Mouse (Mus musculus) MEL (cell line): ENCODE data around the gene Opcml. TPM values are rescaled to one million over a fixed set of nuclear protein-coding genes. Genes with fewer than 3 reads are reported as not detected.

Experiments used
- DNase-seq: peaks from one replicate; pipeline ENCODE4 v3.0.0; 2011; ENCODE audit warnings: low read depth, low spot score
- H3K27ac ChIP-seq: 2 replicates; pipeline ENCODE4 v1.5.1; 2012; ENCODE audit warnings: low read depth, mild to moderate bottlenecking, control low read depth, low read length, moderate library complexity; ENCODE audit not compliant: control insufficient read depth
- H3K27me3 ChIP-seq, 2 experiments: fragments of 150-350 bp in 1 of 2; sonication (generic) in 1 of 2; 2 replicates each; pipeline ENCODE4 v1.6.1; 2012; ENCODE audit warnings: low read length in 2 of 2, mild to moderate bottlenecking in 2 of 2, improper control_type of control experiment in 1 of 2, moderate library complexity in 1 of 2; ENCODE audit not compliant: insufficient read depth in 2 of 2, control insufficient read depth in 1 of 2
- H3K36me3 ChIP-seq, 2 experiments: 2 replicates each; pipeline ENCODE4 v1.6.1; 2012 to 2014; ENCODE audit warnings: low read length in 2 of 2, improper control_type of control experiment in 1 of 2, inconsistent platforms in 1 of 2, mild to moderate bottlenecking in 1 of 2; ENCODE audit not compliant: insufficient read depth in 2 of 2, control insufficient read depth in 1 of 2
- H3K4me1 ChIP-seq, 2 experiments: fragments of 150-350 bp in 1 of 2; sonication (generic) in 1 of 2; 2 replicates each; pipeline ENCODE4 v1.6.1; 2012; ENCODE audit warnings: low read length in 2 of 2, improper control_type of control experiment in 1 of 2, mild to moderate bottlenecking in 1 of 2; ENCODE audit not compliant: insufficient read depth in 2 of 2, control insufficient read depth in 1 of 2
- H3K4me3 ChIP-seq, 2 experiments: fragments of 150-350 bp in 1 of 2; sonication (generic) in 1 of 2; 2 replicates each; pipeline ENCODE4 v1.5.1; 2012; ENCODE audit warnings: low read depth in 2 of 2, low read length in 2 of 2, mild to moderate bottlenecking in 2 of 2, moderate library complexity in 2 of 2, control low read depth in 1 of 2, improper control_type of control experiment in 1 of 2; ENCODE audit not compliant: control insufficient read depth in 1 of 2, insufficient read depth in 1 of 2
- H3K79me2 ChIP-seq: 2 replicates; pipeline ENCODE4 v1.6.1; 2012; ENCODE audit warnings: mild to moderate bottlenecking, low read length, moderate library complexity; ENCODE audit not compliant: control insufficient read depth, poor library complexity, insufficient read depth
- H3K9ac ChIP-seq: 2 replicates; pipeline ENCODE4 v1.6.1; 2012; ENCODE audit warnings: low read depth, mild to moderate bottlenecking, control low read depth, low read length, moderate library complexity; ENCODE audit not compliant: control insufficient read depth, poor library complexity, severe bottlenecking
- H3K9me3 ChIP-seq: fragments of 150-350 bp; sonication (generic); replicated peaks from 2 replicates; pipeline ENCODE4 v1.6.1; 2012; ENCODE audit warnings: mild to moderate bottlenecking, low read length, improper control_type of control experiment, moderate library complexity; ENCODE audit not compliant: insufficient read depth
- BHLHE40 ChIP-seq: IDR thresholded peaks from 2 replicates; pipeline ENCODE4 v1.6.1; 2012; ENCODE audit warnings: low read depth, mild to moderate bottlenecking, inconsistent platforms, low read length, improper control_type of control experiment, borderline replicate concordance
- CHD2 ChIP-seq: IDR thresholded peaks from 2 replicates; pipeline ENCODE4 v1.6.1; 2011; ENCODE audit warnings: low read length, improper control_type of control experiment
- E2F4 ChIP-seq: IDR thresholded peaks from 2 replicates; pipeline ENCODE4 v1.6.1; 2011; ENCODE audit warnings: low read depth, low read length, improper control_type of control experiment, borderline replicate concordance
- ELF1 ChIP-seq: IDR thresholded peaks from 2 replicates; pipeline ENCODE4 v1.6.1; 2014; ENCODE audit warnings: low read depth, mild to moderate bottlenecking, inconsistent platforms, low read length, improper control_type of control experiment, moderate library complexity
- EP300 ChIP-seq, 2 experiments: IDR thresholded peaks; 2 replicates each; pipeline ENCODE4 v1.6.1; 2011; ENCODE audit warnings: improper control_type of control experiment in 2 of 2, low read length in 2 of 2, low read depth in 1 of 2, mild to moderate bottlenecking in 1 of 2
- GABPA ChIP-seq: IDR thresholded peaks from 2 replicates; pipeline ENCODE4 v1.6.1; 2012; ENCODE audit warnings: low read depth, mild to moderate bottlenecking, inconsistent platforms, low read length, improper control_type of control experiment, moderate library complexity
- GATA1 ChIP-seq: IDR thresholded peaks from 2 replicates; pipeline ENCODE4 v1.6.1; 2011; ENCODE audit warnings: low read depth, low read length, improper control_type of control experiment
- JUND ChIP-seq: IDR thresholded peaks from 2 replicates; pipeline ENCODE4 v1.6.1; 2011; ENCODE audit warnings: low read depth, mild to moderate bottlenecking, improper control_type of control experiment, low read length
- MAX ChIP-seq: IDR thresholded peaks from 2 replicates; pipeline ENCODE4 v1.6.1; 2011; ENCODE audit warnings: low read length, improper control_type of control experiment
- MAZ ChIP-seq: IDR thresholded peaks from 2 replicates; pipeline ENCODE4 v1.6.1; 2012; ENCODE audit warnings: low read depth, mild to moderate bottlenecking, inconsistent platforms, low read length, improper control_type of control experiment
- MXI1 ChIP-seq: IDR thresholded peaks from 2 replicates; pipeline ENCODE4 v1.6.1; 2011; ENCODE audit warnings: mild to moderate bottlenecking, low read depth, low read length, improper control_type of control experiment
- MYB ChIP-seq: IDR thresholded peaks from 2 replicates; pipeline ENCODE4 v1.6.1; 2011; ENCODE audit warnings: mild to moderate bottlenecking, low read depth, low read length, improper control_type of control experiment
- MYC ChIP-seq: IDR thresholded peaks from 2 replicates; pipeline ENCODE4 v1.6.1; 2011; ENCODE audit warnings: low read depth, mild to moderate bottlenecking, low read length, improper control_type of control experiment, moderate library complexity
- NRF1 ChIP-seq: IDR thresholded peaks from 2 replicates; pipeline ENCODE4 v1.6.1; 2014; ENCODE audit warnings: low read depth, mild to moderate bottlenecking, inconsistent platforms, low read length, improper control_type of control experiment, moderate library complexity; ENCODE audit not compliant: poor library complexity, insufficient read depth, severe bottlenecking
- POLR2A ChIP-seq, 2 experiments: IDR thresholded peaks; 2 replicates each; pipeline ENCODE4 v1.6.1; 2011 to 2012; ENCODE audit warnings: low read length in 2 of 2, mild to moderate bottlenecking in 2 of 2, control low read depth in 1 of 2, improper control_type of control experiment in 1 of 2, low read depth in 1 of 2, moderate library complexity in 1 of 2; ENCODE audit not compliant: control insufficient read depth in 1 of 2, insufficient read depth in 1 of 2, poor library complexity in 1 of 2
- POLR2AphosphoS5 ChIP-seq: IDR thresholded peaks from 2 replicates; pipeline ENCODE4 v1.6.1; 2012; ENCODE audit warnings: low read depth, borderline replicate concordance, mild to moderate bottlenecking, inconsistent platforms, low read length, moderate library complexity, mixed read lengths
- RAD21 ChIP-seq: IDR thresholded peaks from 2 replicates; pipeline ENCODE4 v1.6.1; 2011; ENCODE audit warnings: mild to moderate bottlenecking, low read depth, low read length, improper control_type of control experiment
- RCOR1 ChIP-seq: IDR thresholded peaks from 2 replicates; pipeline ENCODE4 v1.6.1; 2012; ENCODE audit warnings: low read depth, mild to moderate bottlenecking, inconsistent platforms, low read length, improper control_type of control experiment
- SIN3A ChIP-seq: IDR thresholded peaks from 2 replicates; pipeline ENCODE4 v1.6.1; 2012; ENCODE audit warnings: low read length, improper control_type of control experiment, inconsistent platforms
- SMC3 ChIP-seq: IDR thresholded peaks from 2 replicates; pipeline ENCODE4 v1.6.1; 2011; ENCODE audit warnings: low read depth, low read length, improper control_type of control experiment
- TAL1 ChIP-seq: IDR thresholded peaks from 2 replicates; pipeline ENCODE4 v1.6.1; 2012; ENCODE audit warnings: mild to moderate bottlenecking, inconsistent platforms, low read length, moderate library complexity, mixed read lengths
- TBP ChIP-seq: IDR thresholded peaks from 2 replicates; pipeline ENCODE4 v1.8.0; 2011; ENCODE audit warnings: low read depth, low read length, improper control_type of control experiment
- UBTF ChIP-seq: IDR thresholded peaks from 2 replicates; pipeline ENCODE4 v1.6.1; 2012; ENCODE audit warnings: low read depth, mild to moderate bottlenecking, inconsistent platforms, low read length, improper control_type of control experiment, moderate library complexity, borderline replicate concordance; ENCODE audit not compliant: insufficient read depth
- USF1 ChIP-seq: IDR thresholded peaks from 2 replicates; pipeline ENCODE4 v1.6.1; 2014; ENCODE audit warnings: low read depth, mild to moderate bottlenecking, inconsistent platforms, low read length, improper control_type of control experiment, moderate library complexity
- USF2 ChIP-seq, 2 experiments: IDR thresholded peaks; 2 replicates each; pipeline ENCODE4 v1.6.1; 2011 to 2012; ENCODE audit warnings: improper control_type of control experiment in 2 of 2, low read length in 2 of 2, borderline replicate concordance in 1 of 2, inconsistent platforms in 1 of 2, low read depth in 1 of 2, mild to moderate bottlenecking in 1 of 2; ENCODE audit not compliant: insufficient read depth in 1 of 2
- ZMIZ1 ChIP-seq: IDR thresholded peaks from 2 replicates; pipeline ENCODE4 v1.6.1; 2012; ENCODE audit warnings: low read depth, mild to moderate bottlenecking, inconsistent platforms, low read length, improper control_type of control experiment, moderate library complexity
- ZNF384 ChIP-seq: IDR thresholded peaks from 2 replicates; pipeline ENCODE4 v1.6.1; 2012; ENCODE audit warnings: low read depth, mild to moderate bottlenecking, inconsistent platforms, low read length, improper control_type of control experiment
- polyA plus RNA-seq, 2 experiments: library from polyadenylated mRNA; stranded (reverse) in 1 of 2; unstranded in 1 of 2; fragments of >175 nt in 1 of 2; fragments of >200 nt in 1 of 2; gene quantifications; 2 replicates each; pipeline versions ENCODE4 v1.2.1 to v1.2.4; 2012; ENCODE audit warnings: low replicate concordance in 2 of 2, low read depth in 1 of 2; ENCODE audit not compliant: insufficient read length in 2 of 2, insufficient read depth in 1 of 2, missing spikeins in 1 of 2
- total RNA-seq: library from RNA; depleted of rRNA; stranded (reverse); fragments of 300-350 nt; gene quantifications from 2 replicates; pipeline ENCODE4 v1.2.3, GENCODE M21; 2012

Gene Opcml
- total and polyA plus RNA-seq, 3 experiments = not detected

DNA sequence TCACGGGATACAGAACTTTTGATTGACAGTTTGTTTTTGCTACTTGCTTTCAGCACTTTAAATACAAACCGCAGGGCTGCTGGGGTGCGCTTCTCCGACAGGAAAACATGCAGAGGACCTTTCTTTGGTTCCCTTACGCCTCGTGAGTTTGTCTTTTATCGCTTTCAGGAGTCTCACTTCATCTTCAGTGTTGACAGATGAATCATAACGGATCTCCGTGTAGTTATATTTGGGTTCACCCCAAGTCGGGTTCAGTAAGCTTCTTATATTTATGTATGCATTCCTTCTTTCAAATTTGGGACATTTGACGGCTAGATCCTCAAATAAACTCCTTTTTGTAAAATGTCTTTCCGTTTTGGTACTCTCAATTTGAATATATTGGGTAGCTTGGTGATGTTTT, 632.8 kb downstream of the Opcml start:
- no peaks in the 10 kb centered on the region for H3K9me3 ChIP-seq
- TF ChIP-seq POLR2AphosphoS5 = no peak
- TF ChIP-seq NRF1 = no peak
- TF ChIP-seq USF1 = no peak
- no peak for TF ChIP-seq SIN3A
- no peak for TF ChIP-seq TBP
- no peak for TF ChIP-seq ELF1
- TF ChIP-seq MAZ = no peak
- no peak for TF ChIP-seq MAX
- TF ChIP-seq TAL1 = no peak
- TF ChIP-seq EP300 (IDR thresholded peaks at IDR 0.05; ENCODE audit: low read depth in 1 of 2, low read length in 2 of 2) = no peak
- TF ChIP-seq SMC3 = no peak
- TF ChIP-seq JUND = no peak
- TF ChIP-seq MYC = no peak
- no peak for TF ChIP-seq RCOR1
- no peak for TF ChIP-seq CHD2
- no peak for TF ChIP-seq USF2 (IDR thresholded peaks at IDR 0.05; ENCODE audit: borderline replicate concordance in 1 of 2, insufficient read depth in 1 of 2, low read depth in 1 of 2, low read length in 2 of 2)
- TF ChIP-seq MXI1 = no peak
- TF ChIP-seq POLR2A (IDR thresholded peaks at IDR 0.05; ENCODE audit: control insufficient read depth in 1 of 2, insufficient read depth in 1 of 2, low read depth in 1 of 2, low read length in 2 of 2, poor library complexity in 1 of 2) = no peak
- TF ChIP-seq UBTF = no peak
- TF ChIP-seq, all 39 proteins: peak for 0
- H3K27me3 ChIP-seq = no peaks in the 10 kb centered on the region
- no peak overlapping the region for H3K4me3 ChIP-seq
- H3K79me2 ChIP-seq = no peaks in the 10 kb centered on the region
- DNase-seq = no peak
- H3K36me3 ChIP-seq = no peaks in the 10 kb centered on the region
- H3K9ac ChIP-seq = no peak overlapping the region
- H3K4me1 ChIP-seq = no peaks in the 10 kb centered on the region
- no peak overlapping the region for H3K27ac ChIP-seq

DNA sequence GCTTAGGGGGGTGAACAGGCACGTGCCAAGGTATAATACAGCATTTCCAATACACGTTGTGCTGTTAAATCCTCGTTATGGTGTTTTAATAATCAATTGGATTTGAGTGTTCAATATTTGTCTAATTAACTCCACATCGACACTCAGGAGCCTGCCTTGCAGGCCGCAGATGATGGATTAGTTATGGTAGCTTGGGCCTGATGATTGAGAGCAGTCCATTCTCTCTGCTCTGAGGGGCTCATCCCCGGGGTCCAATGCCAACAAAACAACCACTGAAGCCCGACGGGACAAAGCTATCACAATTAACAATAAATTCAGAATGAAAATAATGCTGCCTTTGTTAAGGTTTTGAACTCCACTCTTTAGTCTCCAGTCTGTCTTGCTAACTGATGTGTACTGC, 641.6 kb downstream of the Opcml start:
- Histone ChIP-seq H3K9me3 (no peaks in the 10 kb centered on the region), H3K4me3 (no peak overlapping the region), H3K27ac (no peak overlapping the region), H3K36me3 (no peaks in the 10 kb centered on the region), H3K79me2 (no peaks in the 10 kb centered on the region), H3K4me1 (no peaks in the 10 kb centered on the region), H3K9ac (no peak overlapping the region), H3K27me3 (no peaks in the 10 kb centered on the region)
- no peak for DNase-seq
- no peak for TF ChIP-seq ZNF384
- no peak for TF ChIP-seq GABPA
- TF ChIP-seq USF1 = no peak
- TF ChIP-seq BHLHE40 = no peak
- TF ChIP-seq TAL1 = no peak
- TF ChIP-seq GATA1 = no peak
- no peak for TF ChIP-seq SMC3
- TF ChIP-seq SIN3A = no peak
- TF ChIP-seq ZMIZ1 = no peak
- no peak for TF ChIP-seq RAD21
- TF ChIP-seq E2F4 = no peak
- no peak for TF ChIP-seq MYB
